Mouse (Mus musculus): ENCODE data around the gene Vim.

DNA sequence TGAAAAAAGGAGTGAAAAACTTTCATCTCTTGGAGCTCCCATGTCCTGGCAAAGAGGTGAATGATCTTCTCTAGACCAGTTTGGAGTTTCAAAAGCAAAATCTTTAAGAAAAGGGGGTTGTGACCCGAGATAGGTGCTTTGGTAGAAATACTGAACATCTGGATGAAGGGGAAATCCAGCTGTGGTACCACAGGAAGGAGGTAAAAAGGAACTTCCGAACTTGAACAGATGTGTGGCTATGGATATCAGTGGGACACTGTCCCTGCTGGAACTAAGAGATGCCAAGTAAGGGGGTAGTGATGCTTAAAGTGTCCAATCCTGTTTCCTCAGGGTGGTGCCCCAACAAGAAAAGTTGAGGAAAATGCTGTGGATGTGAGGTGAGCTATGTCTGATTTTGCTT, 3.6 kb upstream of the Vim start:
- TF ChIP-seq POLR2A (IDR thresholded peaks at IDR 0.05; ENCODE audit: low read depth, low read length) (no peak), CTCF (IDR thresholded peaks at IDR 0.05; ENCODE audit: borderline replicate concordance, insufficient read depth, low read length) (no peak)

All from embryonic fibroblast, embryonic 13.5 days (primary cell).